Mouse (Mus musculus) regulatory T cell (primary cell): ENCODE results near the gene Vmn1r91.
"Not testable (repeated sequence)": the region's sequence is repeated elsewhere in the genome, so short reads cannot be mapped to it uniquely, and the experiment has no call there.

ENCODE experiments used
- in situ Hi-C: fragments of 300-600 bp; cut with MboI, MseI; formaldehyde crosslinking; loops from one replicate; pipeline ENCODE4 v1.15.1; 2025; ENCODE audit warnings: high pct_unique_total_duplicates

Vmn1r91 gene

DNA sequence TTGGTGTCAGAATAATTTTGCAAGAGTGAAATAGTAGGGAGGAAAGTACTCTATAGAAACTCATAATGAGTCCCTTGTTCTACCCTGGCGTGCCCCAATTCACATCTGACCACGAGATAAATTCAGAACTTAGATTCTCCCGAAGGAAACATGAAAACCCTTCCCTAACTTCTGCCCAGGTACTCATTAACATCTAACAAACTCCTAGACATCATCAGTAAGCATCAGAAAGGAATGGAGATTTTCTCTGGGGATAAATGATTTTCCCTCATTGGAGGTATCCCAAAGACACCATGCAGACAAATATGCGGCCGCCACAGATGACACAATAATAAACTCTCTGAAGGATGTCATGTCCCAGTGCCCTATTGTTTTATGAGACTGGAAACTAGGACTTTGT lies at the start of gene Vmn1r91:
Vmn1r91 (plus strand) TSS at position 301 of the 400 bp plus-strand sequence.
- in situ Hi-C loops = loop anchor here (25.0 kb wide), 1 partner anchor 663 kb away; the partner anchor contains the start of gene Vmn1r112

DNA sequence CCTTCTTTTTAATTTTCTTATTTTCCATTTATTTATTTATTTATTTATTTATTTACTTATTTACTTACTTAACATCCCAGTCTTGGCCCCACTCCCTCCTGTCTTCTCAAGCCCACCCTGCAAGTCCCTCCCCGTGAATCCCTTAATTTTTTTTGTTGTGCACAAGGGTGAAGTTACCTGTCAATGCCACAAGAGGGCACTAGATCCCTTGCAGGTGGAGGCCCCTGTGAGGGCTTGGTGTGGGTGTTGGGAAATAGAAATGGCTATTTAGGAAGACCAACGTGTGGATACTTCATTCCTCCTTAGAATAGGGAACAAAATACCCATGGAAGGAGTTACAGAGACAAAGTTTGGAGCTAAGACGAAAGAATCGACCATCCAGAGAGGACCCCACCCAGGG lies 35.4 kb upstream of the Vmn1r91 start:
- in situ Hi-C loops = loop anchor here (10.0 kb wide), 1 partner anchor 1421 kb away; no protein-coding TSS in a partner anchor

DNA sequence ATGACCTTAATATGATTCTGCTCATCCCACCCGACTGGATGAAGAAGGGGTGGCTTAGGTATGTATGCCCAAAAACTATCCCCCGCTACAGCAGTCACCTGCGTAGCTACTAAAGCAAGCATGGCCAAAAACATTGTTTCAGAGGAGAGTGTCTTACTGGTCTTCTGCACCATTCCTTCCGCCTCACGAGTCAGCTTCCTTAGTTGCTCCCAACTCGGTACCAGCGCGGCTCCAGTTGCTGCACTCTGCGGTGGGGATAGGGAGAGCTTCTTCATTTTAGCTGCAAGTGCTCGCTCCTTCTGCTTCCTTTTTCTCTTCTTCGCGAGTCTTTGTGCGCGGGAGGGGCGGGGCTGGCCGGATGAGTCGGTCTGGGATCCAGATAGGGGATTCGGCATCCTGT lies 21.4 kb upstream of the Vmn1r91 start:
- in situ Hi-C loops = loop anchor here (10.0 to 25.0 kb wide), 2 partner anchors 684 to 1647 kb away; partner anchors contain the start of gene Vmn1r112

DNA sequence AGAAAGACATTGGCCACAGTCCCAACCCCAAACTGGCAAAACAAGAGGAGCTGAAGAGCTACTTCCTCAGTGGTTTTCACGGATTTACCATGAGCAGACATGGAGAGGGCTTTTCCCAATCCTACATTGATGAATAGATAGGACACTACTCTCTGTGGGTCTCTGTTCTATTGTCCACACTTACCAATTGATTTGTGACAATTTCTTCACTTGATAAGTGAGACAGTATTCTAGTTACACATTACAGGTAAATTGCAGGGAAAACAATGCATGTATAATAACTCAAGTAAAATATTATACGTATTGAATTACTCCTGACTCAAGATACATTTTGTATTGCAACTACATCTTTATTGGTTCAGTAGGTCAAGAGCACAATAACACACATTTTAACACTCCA lies 23.0 kb downstream of the Vmn1r91 start, which contains the start of gene Gm16442:
Gm16442 (minus strand) TSS at position 101 of the 400 bp plus-strand sequence.
- in situ Hi-C loops = not testable (repeated sequence)

DNA sequence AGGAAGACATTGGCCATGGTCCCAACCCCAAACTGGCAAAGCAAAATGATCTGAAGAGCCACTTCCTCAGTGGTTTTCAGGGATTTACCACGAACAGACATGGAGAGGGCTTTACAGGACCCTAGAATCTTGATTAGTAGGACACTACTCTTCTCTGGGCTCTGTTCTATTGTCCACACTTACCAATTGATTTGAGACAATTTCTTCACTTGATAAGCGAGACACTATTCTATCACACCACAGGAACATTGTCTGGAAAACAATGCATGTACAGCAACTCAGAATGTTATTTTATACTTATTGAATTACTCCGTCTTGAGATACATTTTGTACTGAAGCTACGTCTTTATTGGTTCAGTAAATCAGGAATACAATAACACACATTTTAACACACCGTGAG lies 39.5 kb downstream of the Vmn1r91 start, which contains the start of gene Vmn1r93:
Vmn1r93 (minus strand) TSS at position 101 of the 400 bp plus-strand sequence.
- in situ Hi-C loops = not testable (repeated sequence)
